Mouse (Mus musculus) central nervous system, embryonic 11.5 days (tissue): ENCODE measurements around the gene Olfr1211. TPM values are rescaled to one million over a fixed set of nuclear protein-coding genes. Genes with fewer than 3 reads are reported as not detected.

ENCODE experiments used
- polyA plus RNA-seq: library from polyadenylated mRNA; depleted of rRNA; stranded (reverse); fragments of >200 nt; gene quantifications from 2 replicates; pipeline ENCODE4 v1.2.3, GENCODE M21; 2012; rRNA removed

The Olfr1211 gene
- not detected in 2 replicates for polyA plus RNA-seq

GRCm38 (mm10) chr2:88938011-88938410 is at the start of gene Olfr1211:
TSS of gene Olfr1211 (minus strand) at chr2:88938111.

DNA sequence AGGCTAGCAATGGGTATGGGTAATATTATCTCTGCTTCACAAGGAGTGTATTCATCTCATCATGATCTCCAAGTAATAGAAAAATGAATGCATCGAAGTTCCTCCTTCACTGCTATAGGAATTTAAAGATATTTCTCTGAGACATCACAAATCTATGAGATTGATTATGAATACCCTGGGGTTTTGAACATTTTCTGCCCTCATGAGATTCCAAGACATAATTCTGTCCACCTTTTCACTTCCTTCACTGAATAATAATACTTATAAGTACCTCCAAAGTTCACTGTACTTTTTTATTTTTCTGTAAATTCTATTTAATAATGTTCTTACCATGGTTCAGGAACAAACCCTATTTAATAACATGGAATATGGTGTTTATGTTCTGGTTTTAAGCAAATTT is 42.3 kb upstream of the Olfr1211 start, which contains the start of gene Gm13762:
TSS of gene Gm13762 (minus strand) at position 101 of the 400 bp plus-strand sequence.

GRCm38 (mm10) chr2:88953669-88954068 is 15.8 kb upstream of the Olfr1211 start, which contains the start of gene Olfr1212:
TSS of gene Olfr1212 (plus strand) at chr2:88953969.

GRCm38 (mm10) chr2:88915057-88915456 is 22.9 kb downstream of the Olfr1211 start, which contains the start of gene Olfr1209:
TSS of gene Olfr1209 (minus strand) at chr2:88915157.

GRCm38 (mm10) chr2:88902211-88902610 is 35.7 kb downstream of the Olfr1211 start, which contains the start of gene Olfr1208:
TSS of gene Olfr1208 (minus strand) at chr2:88902311.

Other genes starting within 250 kb of the Olfr1211 start
- not detected in 2 replicates for gene Olfr1195, start 248.9 kb downstream of the Olfr1211 start, polyA plus RNA-seq
- gene Olfr1196, start 233.5 kb downstream of the Olfr1211 start, polyA plus RNA-seq: not detected in 2 replicates
- not detected in 2 replicates for gene Olfr1197, start 205.7 kb downstream of the Olfr1211 start, polyA plus RNA-seq
- gene Olfr1198, start 186.7 kb downstream of the Olfr1211 start, polyA plus RNA-seq: not detected in 2 replicates
- not detected in 2 replicates for gene Olfr1199, start 177.6 kb downstream of the Olfr1211 start, polyA plus RNA-seq
- gene Olfr1200, start 167.6 kb downstream of the Olfr1211 start, polyA plus RNA-seq: not detected in 2 replicates
- gene Olfr1201, start 145.1 kb downstream of the Olfr1211 start, polyA plus RNA-seq: not detected in 2 replicates
- gene Olfr1202, start 123.6 kb downstream of the Olfr1211 start, polyA plus RNA-seq: not detected in 2 replicates
- not detected in 2 replicates for gene Olfr1205, start 108.4 kb downstream of the Olfr1211 start, polyA plus RNA-seq
- gene Olfr1204, start 88.8 kb downstream of the Olfr1211 start, polyA plus RNA-seq: not detected in 2 replicates
- gene Olfr1206, start 74.9 kb downstream of the Olfr1211 start, polyA plus RNA-seq: not detected in 2 replicates
- gene Olfr1208, start 35.8 kb downstream of the Olfr1211 start, polyA plus RNA-seq: not detected in 2 replicates
- not detected in 2 replicates for gene Olfr1209, start 23.0 kb downstream of the Olfr1211 start, polyA plus RNA-seq
- not detected in 2 replicates for gene Olfr1212, start 15.9 kb upstream of the Olfr1211 start, polyA plus RNA-seq
- not detected in 2 replicates for gene Gm13762, start 42.2 kb upstream of the Olfr1211 start, polyA plus RNA-seq
- not detected in 2 replicates for gene Olfr1214, start 54.5 kb upstream of the Olfr1211 start, polyA plus RNA-seq
- gene Olfr1215, start 68.9 kb upstream of the Olfr1211 start, polyA plus RNA-seq: not detected in 2 replicates
- not detected in 2 replicates for gene Olfr1216, start 80.2 kb upstream of the Olfr1211 start, polyA plus RNA-seq
- gene Olfr1217, start 94.0 kb upstream of the Olfr1211 start, polyA plus RNA-seq: not detected in 2 replicates
- gene Olfr1218, start 123.1 kb upstream of the Olfr1211 start, polyA plus RNA-seq: not detected in 2 replicates
- not detected in 2 replicates for gene Olfr1219, start 145.4 kb upstream of the Olfr1211 start, polyA plus RNA-seq
- not detected in 2 replicates for gene Olfr1220, start 168.7 kb upstream of the Olfr1211 start, polyA plus RNA-seq
- not detected in 2 replicates for gene Olfr1221, start 179.2 kb upstream of the Olfr1211 start, polyA plus RNA-seq
- not detected in 2 replicates for gene Olfr1222, start 194.9 kb upstream of the Olfr1211 start, polyA plus RNA-seq
- not detected in 2 replicates for gene Olfr1223, start 213.4 kb upstream of the Olfr1211 start, polyA plus RNA-seq
- not detected in 2 replicates for gene Olfr1224-ps1, start 226.0 kb upstream of the Olfr1211 start, polyA plus RNA-seq
- gene Olfr1225, start 236.6 kb upstream of the Olfr1211 start, polyA plus RNA-seq: not detected in 2 replicates